In the genomic region with DNA sequence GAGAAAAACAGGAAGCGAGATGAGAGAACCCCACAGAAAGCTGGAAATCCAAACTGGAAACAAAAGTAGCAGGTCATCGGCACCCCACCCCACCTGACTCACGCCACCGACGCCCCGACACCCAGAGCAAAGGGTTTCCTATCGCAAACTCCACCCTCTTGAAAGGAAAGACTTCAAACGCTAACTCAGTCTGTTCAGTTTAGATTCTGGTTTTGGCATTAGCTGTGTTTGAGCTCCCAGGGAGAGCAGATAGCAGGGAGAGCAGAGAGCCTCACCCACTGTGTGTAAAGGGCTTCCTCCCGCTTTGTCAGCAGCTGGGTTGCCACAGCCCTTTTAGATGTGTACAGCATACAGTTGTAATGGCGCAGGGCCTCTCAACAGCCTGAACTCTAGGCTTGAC, we compare ENCODE assay signal across 10 mouse cellular contexts. TPM values are rescaled to one million over a fixed set of nuclear protein-coding genes. Genes with fewer than 3 reads are reported as not detected.
DNase-seq lines count a peak whose midpoint lies in the region; ATAC-seq and TF ChIP-seq lines count a peak whose summit lies in the region.
"Had no signal": no experiment of that assay in that cellular context is flagged by ENCODE, and none has a peak within 500 bp of the region (broad histone marks: within the 10 kb centered on the region; RNA-seq: fewer than 3 reads in every experiment).

No protein-coding gene starts in this region.

- peak overlapping the region; percentile 35 for H3K4me2 ChIP-seq in lung, postnatal 0 days (replicated peaks; ENCODE audit: low read depth, low read length)
- H3K4me2 ChIP-seq in intestine, postnatal 0 days (replicated peaks; ENCODE audit: low read depth): peak overlapping the region; percentile 25
- H3K4me2 ChIP-seq: neural tube, embryonic 12.5 days had no signal

- ATAC-seq in lung, postnatal 0 days: peak; percentile 51
- ATAC-seq in erythroblast, adult 5-6 weeks (replicated peaks; ENCODE audit: low FRiP score, poor library complexity, severe bottlenecking): peak; percentile 78
- no peak for ATAC-seq in intestine, postnatal 0 days

- H3K27me3 ChIP-seq in lung, postnatal 0 days (replicated peaks; ENCODE audit: insufficient read depth, low read length): no peaks in the 10 kb centered on the region
- H3K27me3 ChIP-seq in intestine, postnatal 0 days (replicated peaks; ENCODE audit: control insufficient read depth, insufficient read depth, low read length): no peaks in the 10 kb centered on the region
- H3K27me3 ChIP-seq: neural tube, embryonic 12.5 days had no signal

- TF ChIP-seq POLR2A in lung, adult 2 months (IDR thresholded peaks at IDR 0.05; ENCODE audit: borderline replicate concordance, extremely low read depth, low read depth, low read length): no peak

- no peak for TF ChIP-seq CTCF in lung, postnatal 0 days (IDR thresholded peaks at IDR 0.05)
- TF ChIP-seq CTCF in lung, adult 2 months (IDR thresholded peaks at IDR 0.05; ENCODE audit: insufficient read depth, low read length): no peak
- TF ChIP-seq CTCF in intestine, postnatal 0 days (IDR thresholded peaks at IDR 0.05; ENCODE audit: low read depth): no peak

- H3K27ac ChIP-seq in lung, postnatal 0 days (ENCODE audit: low read length): peak overlapping the region; percentile 23
- no peak overlapping the region for H3K27ac ChIP-seq in intestine, postnatal 0 days (ENCODE audit: low read depth, low read length)
- H3K27ac ChIP-seq: neural tube, embryonic 12.5 days had no signal

- 0 out of 2 replicates have a peak overlapping the region, but pooled peaks have one; percentile 16 for H3K9ac ChIP-seq in lung, postnatal 0 days (replicated peaks; ENCODE audit: low read depth)
- H3K9ac ChIP-seq in intestine, postnatal 0 days (ENCODE audit: low read depth, low read length): no peak overlapping the region
- H3K9ac ChIP-seq: neural tube, embryonic 12.5 days had no signal

- no peak overlapping the region for H3K4me3 ChIP-seq in lung, postnatal 0 days (ENCODE audit: low read depth, low read length)
- H3K4me3 ChIP-seq in lung, adult 2 months (replicated peaks; ENCODE audit: extremely low read depth, low read depth, low read length): no peak overlapping the region
- H3K4me3 ChIP-seq in intestine, postnatal 0 days (ENCODE audit: low read depth, low read length): no peak overlapping the region
- H3K4me3 ChIP-seq: neural tube, embryonic 12.5 days had no signal

- WGBS in lung, postnatal 0 days: 15% methylated on average over 10 of the region's 10 CpGs
- 17% methylated on average over 10 of the region's 10 CpGs for WGBS in lung, adult 2 months
- 32% methylated on average over 10 of the region's 10 CpGs for WGBS in intestine, postnatal 0 days

- DNase-seq in lung, postnatal 0 days (ENCODE audit: low spot score): peak; percentile 59
- DNase-seq in lung, adult 2 months: no peak
- DNase-seq in thymus, postnatal 14 days: peak; percentile 52
- DNase-seq in adrenal gland, postnatal 14 days: no peak
- no peak for DNase-seq in left cerebral cortex, adult 9 months (ENCODE audit: low spot score in 2 of 2)
- DNase-seq: adrenal gland, postnatal 10 days; layer of hippocampus, postnatal 36 days had no signal

- peaks cover 15% of the 10 kb centered on the region for H3K4me1 ChIP-seq in lung, postnatal 0 days (ENCODE audit: insufficient read depth, low read depth, low read length)
- peaks cover 9% of the 10 kb centered on the region for H3K4me1 ChIP-seq in lung, adult 2 months (ENCODE audit: control insufficient read depth, insufficient read depth, low read length)
- H3K4me1 ChIP-seq in intestine, postnatal 0 days (replicated peaks; ENCODE audit: control insufficient read depth, insufficient read depth, low read length): no peaks in the 10 kb centered on the region

- H3K9me3 ChIP-seq in lung, postnatal 0 days (ENCODE audit: low read length): no peaks in the 10 kb centered on the region
- H3K9me3 ChIP-seq in intestine, postnatal 0 days (ENCODE audit: control insufficient read depth): no peaks in the 10 kb centered on the region
- H3K9me3 ChIP-seq: neural tube, embryonic 12.5 days had no signal

- no peaks in the 10 kb centered on the region for H3K36me3 ChIP-seq in lung, postnatal 0 days (ENCODE audit: insufficient read depth, low read length)
- H3K36me3 ChIP-seq in intestine, postnatal 0 days (ENCODE audit: control insufficient read depth, insufficient read depth): no peaks in the 10 kb centered on the region
- H3K36me3 ChIP-seq: neural tube, embryonic 12.5 days had no signal

- TF ChIP-seq EP300 in lung, postnatal 0 days (IDR thresholded peaks at IDR 0.05): no peak

RNA-seq across cellular contexts. Expression of a gene that starts 6.0 kb away (rescaled TPM):
- polyA plus RNA-seq in lung, postnatal 0 days (2015; fragmentation: Nextera tagmentation; extraction: Ambion mirVana): 31.9 and 37.0 TPM in 2 replicates
- polyA plus RNA-seq in lung, adult 2 months (2012; rRNA removed): 15.9 and 19.8 TPM in 2 replicates
- total RNA-seq in erythroblast, adult 5-6 weeks (2015; ENCODE audit: low replicate concordance): 0.42 and 4.4 TPM in 2 replicates
- 2.0 and 3.5 TPM in 2 replicates for total RNA-seq in erythroblast, adult 5-6 weeks (2017; ENCODE audit: low replicate concordance)
- polyA plus RNA-seq in intestine, postnatal 0 days (2015; fragmentation: Nextera tagmentation; extraction: Ambion mirVana): 2.2 and 2.3 TPM in 2 replicates
- 7.7 and 9.8 TPM in 2 replicates for total RNA-seq in adrenal gland, postnatal 14 days (2021)

Comparison
In these comparisons a context has a peak if more than half of its experiments do, and no peak if none do; other contexts are left out.
1. DNase-seq: peak in lung, postnatal 0 days (single experiment) and thymus, postnatal 14 days (single experiment); none in lung, adult 2 months (single experiment), adrenal gland, postnatal 14 days (single experiment) and left cerebral cortex, adult 9 months (0 of 2).